Mouse (Mus musculus) hindbrain, embryonic 15.5 days (tissue): Measurements from ENCODE around the gene Crhbp. TPM values are rescaled to one million over a fixed set of nuclear protein-coding genes. Genes with fewer than 3 reads are reported as not detected.

ENCODE experiments used
- ATAC-seq: fragments of 200-750 bp; cut with Nextera tagmentation; 2 replicates; pipeline ENCODE4 v1.8.0; 2017; ENCODE audit warnings: low read depth, moderate number of reproducible peaks, moderate TSS enrichment; ENCODE audit not compliant: low FRiP score
- H3K27ac ChIP-seq: fragments of 300-500 bp; sonication (generic); replicated peaks from 2 replicates; pipeline ENCODE4 v1.5.1; 2015; ENCODE audit warnings: mild to moderate bottlenecking, inconsistent platforms
- H3K27me3 ChIP-seq: fragments of 300-500 bp; sonication (generic); 2 replicates; pipeline ENCODE4 v1.6.1; 2015; ENCODE audit warnings: control low read depth, inconsistent platforms
- H3K36me3 ChIP-seq: fragments of 300-500 bp; sonication (generic); 2 replicates; pipeline ENCODE4 v1.6.1; 2015; ENCODE audit warnings: control low read depth, inconsistent platforms
- H3K4me1 ChIP-seq: fragments of 300-500 bp; sonication (generic); replicated peaks from 2 replicates; pipeline ENCODE4 v1.6.1; 2015; ENCODE audit warnings: control low read depth, inconsistent platforms
- H3K4me2 ChIP-seq: fragments of 300-500 bp; sonication (generic); 2 replicates; pipeline ENCODE4 v1.6.1; 2015; ENCODE audit warnings: moderate library complexity, mild to moderate bottlenecking, inconsistent platforms
- H3K4me3 ChIP-seq: fragments of 300-500 bp; sonication (generic); 2 replicates; pipeline ENCODE4 v1.5.1; 2015; ENCODE audit warnings: mild to moderate bottlenecking, inconsistent platforms
- H3K9ac ChIP-seq: fragments of 300-500 bp; sonication (generic); 2 replicates; pipeline ENCODE4 v1.6.1; 2015; ENCODE audit warnings: inconsistent platforms
- H3K9me3 ChIP-seq: fragments of 300-500 bp; sonication (generic); 2 replicates; pipeline ENCODE4 v1.6.1; 2016; ENCODE audit warnings: control low read depth, inconsistent platforms
- whole genome bisulfite sequencing: fragments of 180-500 bp; shearing (Covaris S2); methylation state at CpG from one replicate; pipeline ENCODE4 v1.1.7; 2015; 5-methylcytosine and 5-hydroxymethylcytosine counted together
- polyA plus RNA-seq: library from polyadenylated mRNA; unstranded; fragments of >200 nt; fragmentation: Nextera tagmentation; extraction: Ambion mirVana; gene quantifications from 2 replicates; pipeline ENCODE4 v1.2.1, GENCODE M21; 2015

Crhbp gene
- polyA plus RNA-seq: 8.7 and 8.8 TPM in 2 replicates

DNA sequence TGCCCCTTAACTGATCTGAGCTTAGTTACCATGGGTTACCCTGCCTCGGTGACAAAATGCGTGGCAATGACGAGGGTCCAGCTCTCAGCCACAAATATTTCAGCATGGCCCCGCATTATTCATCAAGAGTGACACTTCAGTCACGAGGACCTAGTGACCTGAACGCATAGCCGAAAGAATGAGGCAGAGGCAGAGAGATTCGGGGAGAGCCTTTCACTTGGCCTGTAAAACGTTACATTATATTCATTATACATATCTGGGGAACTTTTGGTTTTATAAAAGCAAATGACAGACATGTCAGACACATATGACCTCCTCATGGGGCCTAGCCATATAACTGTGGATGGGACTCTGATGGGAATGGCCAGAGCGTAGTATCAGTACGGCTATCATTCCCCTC is at the start of gene Crhbp:
Crhbp (minus strand) TSS at position 101 of the 400 bp plus-strand sequence.
- Histone ChIP-seq H3K9me3 (no peaks in the 10 kb centered on the region), H3K9ac (peak within 1 kb of the TSS; percentile 52), H3K27me3 (peaks cover 18% of the 10 kb centered on the region), H3K36me3 (no peaks in the 10 kb centered on the region), H3K4me2 (peak within 1 kb of the TSS; percentile 88), H3K4me1 (peaks cover 16% of the 10 kb centered on the region), H3K27ac (no peak within 1 kb of the TSS), H3K4me3 (peak within 1 kb of the TSS; percentile 44)
- 38% methylated on average over 11 of the region's 11 CpGs for WGBS
- no peak for ATAC-seq

DNA sequence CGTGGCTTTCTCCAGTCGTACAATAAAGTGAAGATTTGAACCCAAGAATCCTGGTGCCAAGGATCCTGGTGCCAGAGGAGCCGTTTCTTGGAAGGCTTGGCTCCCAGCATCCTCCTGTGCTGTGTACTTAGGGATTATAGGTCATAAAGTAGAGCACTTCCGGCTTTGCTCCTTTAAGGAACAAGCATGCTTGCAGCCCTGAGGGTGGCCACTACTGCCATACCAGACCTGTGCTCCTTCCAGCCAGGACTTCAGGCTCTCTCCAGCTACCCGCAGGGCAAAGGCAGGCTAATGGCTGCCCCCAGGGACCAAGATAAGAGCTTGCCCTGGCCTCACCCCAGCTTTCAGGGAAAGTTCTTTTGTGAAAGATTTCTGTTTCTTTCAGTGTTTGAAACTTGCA is 48.6 kb upstream of the Crhbp start:
- Histone ChIP-seq H3K9me3 (no peaks in the 10 kb centered on the region), H3K9ac (no peak overlapping the region), H3K27me3 (no peaks in the 10 kb centered on the region), H3K4me2 (no peak overlapping the region), H3K4me1 (no peaks in the 10 kb centered on the region), H3K27ac (no peak overlapping the region), H3K4me3 (no peak overlapping the region), H3K36me3 (no peaks in the 10 kb centered on the region)
- WGBS: 71% methylated on average over 5 of the region's 5 CpGs
- no peak for ATAC-seq

DNA sequence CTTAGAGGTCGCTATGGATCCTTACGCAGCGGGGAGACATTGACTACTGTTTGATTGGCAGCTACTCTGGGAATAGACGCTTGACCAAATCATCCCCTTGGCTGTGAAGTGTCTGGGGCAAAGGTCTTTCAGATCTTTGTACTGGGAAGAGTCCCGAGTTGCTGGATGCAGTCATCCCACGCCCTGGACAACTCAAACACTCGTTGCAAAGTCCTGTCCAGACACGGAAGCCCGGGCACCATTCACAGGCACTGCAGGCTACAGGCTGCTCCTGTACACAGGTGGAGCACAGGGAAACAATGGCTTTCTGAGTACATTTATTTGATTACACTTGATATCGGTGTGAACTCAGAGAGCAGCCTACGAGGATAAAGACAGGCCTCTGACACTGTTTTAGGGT is 46.6 kb upstream of the Crhbp start:
- Histone ChIP-seq H3K9me3 (no peaks in the 10 kb centered on the region), H3K4me2 (no peak overlapping the region), H3K4me3 (no peak overlapping the region), H3K27me3 (no peaks in the 10 kb centered on the region), H3K9ac (no peak overlapping the region), H3K27ac (no peak overlapping the region), H3K4me1 (no peaks in the 10 kb centered on the region), H3K36me3 (no peaks in the 10 kb centered on the region)
- WGBS: 49% methylated on average over 11 of the region's 11 CpGs
- no peak for ATAC-seq

GRCm38 (mm10) chr13:95484664-95485063 is 39.9 kb upstream of the Crhbp start:
- Histone ChIP-seq H3K9me3 (no peaks in the 10 kb centered on the region), H3K4me3 (no peak overlapping the region), H3K9ac (no peak overlapping the region), H3K27ac (no peak overlapping the region), H3K36me3 (no peaks in the 10 kb centered on the region), H3K4me2 (no peak overlapping the region), H3K27me3 (no peaks in the 10 kb centered on the region), H3K4me1 (no peaks in the 10 kb centered on the region)
- 51% methylated on average over 5 of the region's 5 CpGs for WGBS
- no peak for ATAC-seq

- no peak overlapping the region for H3K4me3 ChIP-seq
- no peak overlapping the region for H3K27ac ChIP-seq
- H3K27me3 ChIP-seq: no peaks in the 10 kb centered on the region
- H3K36me3 ChIP-seq: no peaks in the 10 kb centered on the region
- 14% methylated on average over 4 of the region's 4 CpGs for WGBS
- H3K4me2 ChIP-seq: no peak overlapping the region
- H3K9me3 ChIP-seq: no peaks in the 10 kb centered on the region
- ATAC-seq: peak; percentile 78
- no peaks in the 10 kb centered on the region for H3K4me1 ChIP-seq
- no peak overlapping the region for H3K9ac ChIP-seq
These were observed 36.7 kb upstream of the Crhbp start for GRCm38 (mm10) chr13:95481428-95481827.

DNA sequence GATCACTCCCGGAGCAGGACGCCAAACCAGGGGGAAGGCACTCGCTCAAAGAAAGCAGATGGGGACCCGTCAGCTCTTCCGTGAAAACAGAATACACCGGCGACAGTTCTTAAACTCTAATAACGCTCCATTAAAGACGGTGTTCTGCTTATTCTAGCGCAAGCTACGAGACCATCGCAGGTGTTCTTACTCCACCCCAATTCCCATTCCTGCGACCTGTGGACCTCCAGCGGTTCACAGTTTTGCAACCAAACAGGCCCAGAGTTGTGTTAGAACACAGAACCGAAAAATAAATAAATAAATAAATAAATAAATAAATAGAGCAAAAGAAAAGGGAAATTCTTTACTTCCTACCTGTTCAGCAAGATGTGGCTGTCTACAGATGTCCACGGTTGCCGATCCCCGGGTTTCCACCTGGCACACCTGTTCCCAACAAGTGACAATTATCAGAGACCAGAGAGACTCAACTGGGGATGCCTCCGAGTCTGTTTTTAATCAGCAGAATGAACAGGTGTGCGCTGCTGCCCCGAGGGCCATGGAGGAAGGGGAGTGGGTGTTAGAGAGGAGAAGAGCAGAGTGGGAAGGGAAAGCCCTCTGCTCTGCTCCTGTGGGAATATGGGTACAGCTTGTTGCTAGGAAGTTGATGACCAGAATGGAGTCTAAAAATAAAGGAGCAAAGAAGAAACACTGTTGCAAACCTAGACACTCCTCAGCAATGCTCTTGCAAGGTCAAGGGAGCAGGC is 34.1 kb upstream of the Crhbp start, which contains the start of gene S100z:
S100z (minus strand) TSS at position 51 of the 743 bp plus-strand sequence.
- Histone ChIP-seq H3K9ac (no peak within 1 kb of the TSS), H3K9me3 (no peaks in the 10 kb centered on the region)
- 90% methylated on average over 21 of the region's 21 CpGs for WGBS

DNA sequence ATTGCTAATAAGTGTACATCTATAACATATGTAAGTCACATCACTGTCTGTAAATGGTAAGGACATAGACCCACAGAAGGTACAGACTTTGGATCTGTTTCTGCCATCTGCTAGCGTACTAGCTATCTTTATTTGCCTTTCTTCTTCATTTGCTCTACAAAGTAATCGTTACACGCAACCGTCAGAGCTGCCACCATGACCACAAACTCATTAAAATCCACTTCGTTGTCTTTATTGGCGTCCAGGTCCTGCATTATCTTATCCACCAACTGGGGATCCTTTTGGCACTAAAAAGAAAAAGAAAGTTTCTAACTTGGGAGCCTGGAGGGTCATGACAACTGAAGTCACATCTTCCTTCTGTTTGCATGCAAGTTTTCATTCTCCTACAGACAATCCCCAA is 32.4 kb upstream of the Crhbp start:
- Histone ChIP-seq H3K9ac (no peak overlapping the region), H3K27me3 (no peaks in the 10 kb centered on the region), H3K27ac (no peak overlapping the region), H3K4me3 (no peak overlapping the region), H3K4me1 (no peaks in the 10 kb centered on the region), H3K9me3 (no peaks in the 10 kb centered on the region), H3K36me3 (no peaks in the 10 kb centered on the region), H3K4me2 (no peak overlapping the region)
- 82% methylated on average over 6 of the region's 6 CpGs for WGBS
- ATAC-seq: no peak

More for the DNA sequence above, 34.1 kb upstream of the Crhbp start, which contains the start of gene S100z:
- Histone ChIP-seq H3K4me3 (no peak within 1 kb of the TSS), H3K4me2 (no peak within 1 kb of the TSS), H3K36me3 (no peaks in the 10 kb centered on the region), H3K27me3 (no peaks in the 10 kb centered on the region), H3K4me1 (no peaks in the 10 kb centered on the region), H3K27ac (no peak within 1 kb of the TSS)
- ATAC-seq: no peak

DNA sequence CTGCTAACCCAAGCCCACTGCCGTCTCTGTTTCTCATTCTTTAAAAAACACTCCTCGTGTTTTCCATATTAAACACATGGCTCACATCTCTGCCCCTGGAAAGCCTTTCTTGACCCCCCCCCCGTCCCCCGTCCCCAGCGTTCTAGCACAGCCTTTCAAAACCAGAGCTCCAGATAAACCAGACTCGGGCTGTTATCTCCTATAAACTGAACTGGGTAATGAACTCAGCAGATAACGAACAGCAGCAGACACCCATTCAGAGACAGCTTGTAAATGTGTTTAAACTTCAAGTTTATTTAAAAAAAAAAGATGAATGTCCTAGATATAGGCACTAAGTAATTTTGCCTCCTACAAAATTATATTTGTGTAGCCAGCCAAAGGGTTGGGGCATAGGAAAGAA is 30.4 kb upstream of the Crhbp start:
- no peaks in the 10 kb centered on the region for H3K36me3 ChIP-seq
- H3K27ac ChIP-seq: no peak overlapping the region
- no peak overlapping the region for H3K9ac ChIP-seq
- H3K27me3 ChIP-seq: no peaks in the 10 kb centered on the region
- H3K4me3 ChIP-seq: no peak overlapping the region
- H3K9me3 ChIP-seq: no peaks in the 10 kb centered on the region
- no peak overlapping the region for H3K4me2 ChIP-seq
- no peak for ATAC-seq
- no peaks in the 10 kb centered on the region for H3K4me1 ChIP-seq
- 82% methylated on average over 7 of the region's 7 CpGs for WGBS

GRCm38 (mm10) chr13:95474294-95474693 is 29.6 kb upstream of the Crhbp start:
- 86% methylated on average over 3 of the region's 3 CpGs for WGBS
- Histone ChIP-seq H3K27ac (no peak overlapping the region), H3K36me3 (no peaks in the 10 kb centered on the region), H3K9ac (no peak overlapping the region), H3K27me3 (no peaks in the 10 kb centered on the region), H3K4me1 (no peaks in the 10 kb centered on the region), H3K4me2 (no peak overlapping the region), H3K4me3 (no peak overlapping the region), H3K9me3 (no peaks in the 10 kb centered on the region)
- ATAC-seq: no peak

- WGBS: 54% methylated on average over 2 of the region's 2 CpGs
- H3K4me1 ChIP-seq: no peaks in the 10 kb centered on the region
These were observed 26.2 kb upstream of the Crhbp start for GRCm38 (mm10) chr13:95470970-95471369.

DNA sequence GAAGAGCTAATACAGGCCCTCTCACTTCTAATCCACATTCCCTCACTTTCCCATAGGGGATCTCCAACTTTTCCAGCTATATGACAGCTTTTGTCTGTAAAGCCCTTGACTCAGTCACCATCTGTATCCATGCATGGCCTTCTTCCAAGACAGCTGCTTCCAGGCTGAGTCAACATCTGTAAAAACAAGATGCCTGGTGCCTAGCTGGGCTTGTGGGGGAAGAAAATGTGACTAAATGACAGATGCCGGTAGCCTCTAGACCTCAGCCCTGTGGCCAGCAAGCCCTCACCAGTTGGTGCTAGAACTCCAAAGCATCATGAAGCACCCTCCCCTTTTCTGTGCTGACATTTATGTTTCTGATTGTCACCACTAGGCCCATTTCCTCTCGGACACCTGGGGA is 6.8 kb upstream of the Crhbp start:
- Histone ChIP-seq H3K27ac (no peak overlapping the region), H3K9me3 (no peaks in the 10 kb centered on the region), H3K36me3 (no peaks in the 10 kb centered on the region), H3K4me2 (no peak overlapping the region), H3K27me3 (no peaks in the 10 kb centered on the region), H3K4me3 (no peak overlapping the region), H3K4me1 (no peaks in the 10 kb centered on the region), H3K9ac (no peak overlapping the region)
- ATAC-seq: no peak
- WGBS: 73% methylated on average over 2 of the region's 2 CpGs

More at GRCm38 (mm10) chr13:95470970-95471369, 26.2 kb upstream of the Crhbp start:
- no peak for ATAC-seq
- H3K4me2 ChIP-seq: no peak overlapping the region
- no peak overlapping the region for H3K4me3 ChIP-seq
- no peaks in the 10 kb centered on the region for H3K36me3 ChIP-seq
- no peak overlapping the region for H3K9ac ChIP-seq
- H3K9me3 ChIP-seq: no peaks in the 10 kb centered on the region
- H3K27ac ChIP-seq: no peak overlapping the region
- H3K27me3 ChIP-seq: no peaks in the 10 kb centered on the region

- 84% methylated on average over 9 of the region's 9 CpGs for WGBS
- Histone ChIP-seq H3K4me3 (no peak overlapping the region), H3K4me1 (no peaks in the 10 kb centered on the region), H3K27me3 (0 out of 2 replicates have a peak, but pooled peaks cover 1% of the 10 kb centered on the region), H3K9ac (no peak overlapping the region), H3K36me3 (no peaks in the 10 kb centered on the region), H3K4me2 (no peak overlapping the region), H3K27ac (no peak overlapping the region), H3K9me3 (no peaks in the 10 kb centered on the region)
- no peak for ATAC-seq
These were observed 6.0 kb upstream of the Crhbp start for GRCm38 (mm10) chr13:95450636-95451210.
